In genomic region chr5:88587211-88587934, GRCm38 (mm10) we compare ENCODE assay signal across 8 mouse cellular contexts. TPM values are rescaled to one million over a fixed set of nuclear protein-coding genes. Genes with fewer than 3 reads are reported as not detected.
DNase-seq lines count a peak whose midpoint lies in the region; ATAC-seq and TF ChIP-seq lines count a peak whose summit lies in the region.

No protein-coding gene starts in this region.

- H3K36me3 ChIP-seq in embryonic facial prominence, embryonic 14.5 days (ENCODE audit: control insufficient read depth, insufficient read depth, low read length): no peaks in the 10 kb centered on the region
- no peaks in the 10 kb centered on the region for H3K36me3 ChIP-seq in hindbrain, embryonic 12.5 days
- H3K36me3 ChIP-seq in neural tube, embryonic 12.5 days: no peaks in the 10 kb centered on the region

- WGBS in embryonic facial prominence, embryonic 14.5 days: 37% methylated on average over 13 of the region's 13 CpGs
- WGBS in hindbrain, embryonic 12.5 days: 22% methylated on average over 13 of the region's 13 CpGs
- WGBS in neural tube, embryonic 12.5 days: 30% methylated on average over 13 of the region's 13 CpGs

- H3K27ac ChIP-seq in gastrocnemius, adult 2 months: peak overlapping the region; percentile 65
- no peak overlapping the region for H3K27ac ChIP-seq in embryonic facial prominence, embryonic 14.5 days (replicated peaks; ENCODE audit: low read depth, low read length)
- H3K27ac ChIP-seq in hindbrain, embryonic 12.5 days: peak overlapping the region; percentile 64
- 0 out of 2 replicates have a peak overlapping the region, but pooled peaks have one; percentile 6 for H3K27ac ChIP-seq in neural tube, embryonic 12.5 days

- ATAC-seq in embryonic facial prominence, embryonic 14.5 days (ENCODE audit: low read depth): peak; percentile 31; the same call in 1 of the 2 replicates
- ATAC-seq in hindbrain, embryonic 12.5 days (ENCODE audit: low FRiP score): peak; percentile 19
- 0 out of 2 replicates have a peak, but pooled peaks have one; percentile 5 for ATAC-seq in neural tube, embryonic 12.5 days (ENCODE audit: low FRiP score, low read depth)

- H3K27me3 ChIP-seq in embryonic facial prominence, embryonic 14.5 days (replicated peaks; ENCODE audit: control insufficient read depth, insufficient read depth, low read length): no peaks in the 10 kb centered on the region
- no peaks in the 10 kb centered on the region for H3K27me3 ChIP-seq in hindbrain, embryonic 12.5 days
- no peaks in the 10 kb centered on the region for H3K27me3 ChIP-seq in neural tube, embryonic 12.5 days (replicated peaks)

- no peak for DNase-seq in gastrocnemius, adult 2 months
- DNase-seq in gastrocnemius, postnatal 36 days: no peak
- DNase-seq in embryonic facial prominence, embryonic 14.5 days (ENCODE audit: low spot score): peak; percentile 39
- peak; percentile 58 for DNase-seq in liver
- no peak for DNase-seq in B cell, adult 2 months
- DNase-seq in urinary bladder, postnatal 10 days (ENCODE audit: low spot score): no peak

- peak overlapping the region; percentile 30; the same call in 1 of the 2 replicates for H3K9ac ChIP-seq in embryonic facial prominence, embryonic 14.5 days (ENCODE audit: low read depth, low read length)
- H3K9ac ChIP-seq in hindbrain, embryonic 12.5 days: peak overlapping the region; percentile 82
- 0 out of 2 replicates have a peak overlapping the region, but pooled peaks have one; percentile 13 for H3K9ac ChIP-seq in neural tube, embryonic 12.5 days

- H3K4me2 ChIP-seq in embryonic facial prominence, embryonic 14.5 days (ENCODE audit: low read depth, low read length): peak overlapping the region; percentile 27
- H3K4me2 ChIP-seq in hindbrain, embryonic 12.5 days (replicated peaks): peak overlapping the region; percentile 63
- peak overlapping the region; percentile 76 for H3K4me2 ChIP-seq in neural tube, embryonic 12.5 days (replicated peaks)

- no peaks in the 10 kb centered on the region for H3K9me3 ChIP-seq in embryonic facial prominence, embryonic 14.5 days (ENCODE audit: control insufficient read depth, low read length)
- no peaks in the 10 kb centered on the region for H3K9me3 ChIP-seq in hindbrain, embryonic 12.5 days (replicated peaks)
- H3K9me3 ChIP-seq in neural tube, embryonic 12.5 days: no peaks in the 10 kb centered on the region

- intact Hi-C loops in gastrocnemius, adult 2 months (cut with DNase I): no loop called here
- intact Hi-C loops in gastrocnemius, postnatal 36 days (cut with DNase I): no loop called here

- TF ChIP-seq CTCF in gastrocnemius, adult 2 months (IDR thresholded peaks at IDR 0.05): no peak

- H3K4me1 ChIP-seq in embryonic facial prominence, embryonic 14.5 days (ENCODE audit: control insufficient read depth, insufficient read depth, low read length): peaks cover 24% of the 10 kb centered on the region
- H3K4me1 ChIP-seq in hindbrain, embryonic 12.5 days: peaks cover 47% of the 10 kb centered on the region
- peaks cover 35% of the 10 kb centered on the region for H3K4me1 ChIP-seq in neural tube, embryonic 12.5 days

- H3K4me3 ChIP-seq in gastrocnemius, adult 2 months: peak overlapping the region; percentile 31
- H3K4me3 ChIP-seq in embryonic facial prominence, embryonic 14.5 days (ENCODE audit: low read depth, low read length): no peak overlapping the region
- peak overlapping the region; percentile 60 for H3K4me3 ChIP-seq in hindbrain, embryonic 12.5 days
- peak overlapping the region; percentile 19 for H3K4me3 ChIP-seq in neural tube, embryonic 12.5 days

RNA-seq across cellular contexts. Expression of gene Rufy3, which starts 22.5 kb away (rescaled TPM):
- total RNA-seq in gastrocnemius, adult 2 months (2021): 1 to 10 TPM; 6.3 to 7.4 TPM
- total RNA-seq in gastrocnemius, postnatal 36 days (2021): 1 to 10 TPM; 6.6 to 6.7 TPM
- 16.9 and 18.7 TPM in 2 replicates for polyA plus RNA-seq in embryonic facial prominence, embryonic 14.5 days (2014; fragmentation: Nextera tagmentation; extraction: Ambion mirVana)
- 229 and 258 TPM in 2 replicates for polyA plus RNA-seq in hindbrain, embryonic 12.5 days (2016; fragmentation: Nextera tagmentation; extraction: Ambion mirVana)
- polyA plus RNA-seq in neural tube, embryonic 12.5 days (2016; fragmentation: Nextera tagmentation; extraction: Ambion mirVana): 236 and 245 TPM in 2 replicates

RNA-seq across cellular contexts. Expression of gene Utp3, which starts 33.1 kb away (rescaled TPM):
- total RNA-seq in gastrocnemius, adult 2 months (2021): 10 to 100 TPM; 23.6 to 25.7 TPM
- 10 to 100 TPM; 20.5 to 23.6 TPM for total RNA-seq in gastrocnemius, postnatal 36 days (2021)
- 55.3 and 55.7 TPM in 2 replicates for polyA plus RNA-seq in embryonic facial prominence, embryonic 14.5 days (2014; fragmentation: Nextera tagmentation; extraction: Ambion mirVana)
- polyA plus RNA-seq in hindbrain, embryonic 12.5 days (2016; fragmentation: Nextera tagmentation; extraction: Ambion mirVana): 60.9 and 62.7 TPM in 2 replicates
- 55.2 and 66.1 TPM in 2 replicates for polyA plus RNA-seq in neural tube, embryonic 12.5 days (2016; fragmentation: Nextera tagmentation; extraction: Ambion mirVana)

RNA-seq across cellular contexts. Expression of gene Jchain, which starts 59.7 kb away (rescaled TPM):
- total RNA-seq in gastrocnemius, adult 2 months (2021): under 1 TPM in 1 of 2 experiments, not detected in 1; 0.22 TPM
- under 1 TPM; 0.30 to 0.33 TPM for total RNA-seq in gastrocnemius, postnatal 36 days (2021)
- polyA plus RNA-seq in embryonic facial prominence, embryonic 14.5 days (2014; fragmentation: Nextera tagmentation; extraction: Ambion mirVana): 0.20 and 0.36 TPM in 2 replicates
- 0.27 and 0.35 TPM in 2 replicates for polyA plus RNA-seq in hindbrain, embryonic 12.5 days (2016; fragmentation: Nextera tagmentation; extraction: Ambion mirVana)
- polyA plus RNA-seq in neural tube, embryonic 12.5 days (2016; fragmentation: Nextera tagmentation; extraction: Ambion mirVana): 0.18 and 0.23 TPM in 2 replicates

Comparison
In these comparisons a context has a peak if more than half of its experiments do, and no peak if none do; other contexts are left out.
1. DNase-seq: peak in embryonic facial prominence, embryonic 14.5 days (single experiment) and liver (single experiment); none in gastrocnemius, adult 2 months (single experiment), gastrocnemius, postnatal 36 days (0 of 2), B cell, adult 2 months (0 of 2) and urinary bladder, postnatal 10 days (single experiment).
2. H3K9ac ChIP-seq: peak in every context shown above with its lines; median percentile 82 in hindbrain, embryonic 12.5 days; 30 in embryonic facial prominence, embryonic 14.5 days; 13 in neural tube, embryonic 12.5 days.
3. RNA of gene Rufy3, which starts 22.5 kb away (polyA plus RNA-seq): 236 to 245 TPM in neural tube, embryonic 12.5 days and 229 to 258 TPM in hindbrain, embryonic 12.5 days; 16.9 to 18.7 TPM in embryonic facial prominence, embryonic 14.5 days; every median in the first group is over 10 times any median in the second.
4. Peak in every context shown above with its lines, with median percentiles within 50 percentile points of each other: ATAC-seq and H3K4me2 ChIP-seq.